Mouse (Mus musculus): ENCODE data around the gene Ece1.

The Ece1 gene

GRCm38 (mm10) chr4:137913321-137914057, 51.5 kb downstream of the Ece1 start:
- ChIA-PET POLR2A (interaction anchor here (0.5 to 2.0 kb wide), 14 partner anchors 9 to 1679 kb away, joined by 3 to 7 read pairs (median 3); no protein-coding TSS in a partner anchor), CTCF (interaction anchor here (0.6 to 2.4 kb wide), 13 partner anchors 13 to 194 kb away, joined by 3 to 9 read pairs (median 3); no protein-coding TSS in a partner anchor)

GRCm38 (mm10) chr4:137917591-137917990, 55.6 kb downstream of the Ece1 start:
- POLR2A ChIA-PET = interaction anchor here in 1 of 4 experiments (1.7 kb wide), 1 partner anchor 10 kb away, joined by 4 read pairs; no protein-coding TSS in a partner anchor
- CTCF ChIA-PET = interaction anchor here in 2 of 4 experiments (0.7 to 0.9 kb wide), 3 partner anchors 18 to 1254 kb away, joined by 3 to 5 read pairs (median 4); no protein-coding TSS in a partner anchor

- ChIA-PET POLR2A (interaction anchor here in 1 of 4 experiments (1.0 to 1.2 kb wide), 2 partner anchors 13 to 15 kb away, joined by 3 to 4 read pairs; no protein-coding TSS in a partner anchor), CTCF (interaction anchor here in 3 of 4 experiments (0.9 to 1.4 kb wide), 3 partner anchors 18 to 34 kb away, joined by 3 to 4 read pairs (median 4); no protein-coding TSS in a partner anchor)
These were observed 56.5 kb downstream of the Ece1 start for GRCm38 (mm10) chr4:137918559-137918958.

- CTCF ChIA-PET = interaction anchor here in 2 of 4 experiments (1.0 to 1.4 kb wide), 2 partner anchors 27 to 33 kb away, joined by 3 to 4 read pairs; no protein-coding TSS in a partner anchor
- POLR2A ChIA-PET = interaction anchor here in 1 of 4 experiments (0.9 to 1.2 kb wide), 3 partner anchors 9 to 15 kb away, joined by 3 to 4 read pairs (median 3); no protein-coding TSS in a partner anchor
These were observed 57.1 kb downstream of the Ece1 start for GRCm38 (mm10) chr4:137919116-137919515.

- ChIA-PET POLR2A (interaction anchor here in 2 of 4 experiments (1.0 to 1.2 kb wide), 3 partner anchors 44 to 139 kb away, joined by 3 to 4 read pairs (median 3); no protein-coding TSS in a partner anchor), CTCF (interaction anchor here in 3 of 4 experiments (0.6 to 1.4 kb wide), 5 partner anchors 11 to 446 kb away, joined by 3 to 15 read pairs (median 4); no protein-coding TSS in a partner anchor)
These were observed 58.0 kb downstream of the Ece1 start for GRCm38 (mm10) chr4:137920005-137920404.

- CTCF ChIA-PET = interaction anchor here (0.6 to 1.4 kb wide), 9 partner anchors 10 to 1196 kb away, joined by 3 to 15 read pairs (median 4); no protein-coding TSS in a partner anchor
- POLR2A ChIA-PET = interaction anchor here in 2 of 4 experiments (0.6 to 1.2 kb wide), 6 partner anchors 10 to 765 kb away, joined by 3 to 4 read pairs (median 3); no protein-coding TSS in a partner anchor
These were observed 58.5 kb downstream of the Ece1 start for GRCm38 (mm10) chr4:137920500-137920961.

- POLR2A ChIA-PET = interaction anchor here in 1 of 4 experiments (0.5 kb wide), 2 partner anchors 314 to 1749 kb away, joined by 3 read pairs; partner anchors contain the start of gene E2f2
- CTCF ChIA-PET = interaction anchor here in 2 of 4 experiments (0.5 to 1.4 kb wide), 3 partner anchors 20 to 121 kb away, joined by 3 read pairs; no protein-coding TSS in a partner anchor
These were observed 59.5 kb downstream of the Ece1 start for GRCm38 (mm10) chr4:137921510-137921909.

GRCm38 (mm10) chr4:137923052-137923451, 61.0 kb downstream of the Ece1 start:
- ChIA-PET CTCF (interaction anchor here in 3 of 4 experiments (0.6 to 1.6 kb wide), 3 partner anchors 22 to 32 kb away, joined by 3 read pairs; no protein-coding TSS in a partner anchor), POLR2A (interaction anchor here in 2 of 4 experiments (1.0 kb wide), 2 partner anchors 9 to 10 kb away, joined by 3 read pairs; no protein-coding TSS in a partner anchor)

GRCm38 (mm10) chr4:137925176-137925575, 63.1 kb downstream of the Ece1 start:
- CTCF ChIA-PET = no interaction called here
- POLR2A ChIA-PET = no interaction called here

GRCm38 (mm10) chr4:137926161-137926560, 64.1 kb downstream of the Ece1 start:
- POLR2A ChIA-PET = interaction anchor here in 2 of 4 experiments (0.6 to 1.3 kb wide), 3 partner anchors 12 to 320 kb away, joined by 3 to 9 read pairs (median 4); no protein-coding TSS in a partner anchor
- CTCF ChIA-PET = interaction anchor here (0.5 to 1.3 kb wide), 6 partner anchors 12 to 692 kb away, joined by 3 to 5 read pairs (median 4); no protein-coding TSS in a partner anchor

GRCm38 (mm10) chr4:137927136-137927535, 65.1 kb downstream of the Ece1 start:
- ChIA-PET POLR2A (interaction anchor here in 1 of 4 experiments (0.6 to 1.3 kb wide), 3 partner anchors 8 to 1456 kb away, joined by 3 to 4 read pairs (median 3); no protein-coding TSS in a partner anchor), CTCF (interaction anchor here in 3 of 4 experiments (0.6 to 4.0 kb wide), 4 partner anchors 13 to 62 kb away, joined by 4 to 22 read pairs (median 4); no protein-coding TSS in a partner anchor)

- CTCF ChIA-PET = interaction anchor here (0.6 to 4.0 kb wide), 7 partner anchors 18 to 656 kb away, joined by 3 to 22 read pairs (median 4); no protein-coding TSS in a partner anchor
- POLR2A ChIA-PET = interaction anchor here in 3 of 4 experiments (0.5 to 1.7 kb wide), 6 partner anchors 7 to 530 kb away, joined by 3 to 4 read pairs (median 3); no protein-coding TSS in a partner anchor
These were observed 65.9 kb downstream of the Ece1 start for GRCm38 (mm10) chr4:137927741-137928535.

GRCm38 (mm10) chr4:137928813-137929212, 66.8 kb downstream of the Ece1 start:
- CTCF ChIA-PET = interaction anchor here in 3 of 4 experiments (0.6 to 4.0 kb wide), 11 partner anchors 13 to 245 kb away, joined by 3 to 22 read pairs (median 4); no protein-coding TSS in a partner anchor
- POLR2A ChIA-PET = interaction anchor here in 3 of 4 experiments (0.6 to 1.8 kb wide), 7 partner anchors 9 to 1274 kb away, joined by 3 to 5 read pairs (median 4); no protein-coding TSS in a partner anchor

- ChIA-PET POLR2A (interaction anchor here in 3 of 4 experiments (0.6 to 1.8 kb wide), 7 partner anchors 15 to 1274 kb away, joined by 3 to 5 read pairs (median 4); no protein-coding TSS in a partner anchor), CTCF (interaction anchor here in 3 of 4 experiments (0.7 to 4.0 kb wide), 9 partner anchors 12 to 246 kb away, joined by 3 to 22 read pairs (median 4); no protein-coding TSS in a partner anchor)
These were observed 67.4 kb downstream of the Ece1 start for GRCm38 (mm10) chr4:137929341-137930016.

- ChIA-PET POLR2A (interaction anchor here in 3 of 4 experiments (0.6 to 3.1 kb wide), 7 partner anchors 11 to 870 kb away, joined by 3 to 11 read pairs (median 5); no protein-coding TSS in a partner anchor), CTCF (interaction anchor here (0.6 to 4.0 kb wide), 11 partner anchors 10 to 186 kb away, joined by 3 to 22 read pairs (median 4); no protein-coding TSS in a partner anchor)
These were observed 68.5 kb downstream of the Ece1 start for GRCm38 (mm10) chr4:137930500-137931008.

All from embryonic stem cell, embryonic (primary cell).